Mouse (Mus musculus): ENCODE data around the gene Hcn1.

The Hcn1 gene

GRCm38 (mm10) chr13:117705573-117705972, 103.5 kb downstream of the Hcn1 start:
- DNase-seq (ENCODE audit: low read depth, low spot score): no peak

GRCm38 (mm10) chr13:117705997-117706396, 103.9 kb downstream of the Hcn1 start:
- DNase-seq (ENCODE audit: low read depth, low spot score): no peak

- DNase-seq (ENCODE audit: low read depth, low spot score): no peak
Measured at GRCm38 (mm10) chr13:117706496-117706895, 104.4 kb downstream of the Hcn1 start.

GRCm38 (mm10) chr13:117706986-117707738, 105.0 kb downstream of the Hcn1 start:
- no peak for DNase-seq (ENCODE audit: low read depth, low spot score)

- no peak for DNase-seq (ENCODE audit: low read depth, low spot score)
Measured at GRCm38 (mm10) chr13:117710811-117711210, 108.7 kb downstream of the Hcn1 start.

- no peak for DNase-seq (ENCODE audit: low read depth, low spot score)
Measured at GRCm38 (mm10) chr13:117722090-117722489, 120.0 kb downstream of the Hcn1 start.

- no peak for DNase-seq (ENCODE audit: low read depth, low spot score)
Measured at GRCm38 (mm10) chr13:117724083-117724482, 122.0 kb downstream of the Hcn1 start.

GRCm38 (mm10) chr13:117728393-117728792, 126.3 kb downstream of the Hcn1 start:
- DNase-seq (ENCODE audit: low read depth, low spot score): no peak

GRCm38 (mm10) chr13:117732738-117733137, 130.6 kb downstream of the Hcn1 start:
- DNase-seq (ENCODE audit: low read depth, low spot score): peak; percentile 6

- DNase-seq (ENCODE audit: low read depth, low spot score): no peak
Measured at GRCm38 (mm10) chr13:117744451-117744850, 142.3 kb downstream of the Hcn1 start.

GRCm38 (mm10) chr13:117745173-117745572, 143.1 kb downstream of the Hcn1 start:
- DNase-seq (ENCODE audit: low read depth, low spot score): no peak

GRCm38 (mm10) chr13:117765487-117765886, 163.4 kb downstream of the Hcn1 start:
- no peak for DNase-seq (ENCODE audit: low read depth, low spot score)

- DNase-seq (ENCODE audit: low read depth, low spot score): no peak
Measured at GRCm38 (mm10) chr13:117785376-117785775, 183.3 kb downstream of the Hcn1 start.

- DNase-seq (ENCODE audit: low read depth, low spot score): no peak
Measured at GRCm38 (mm10) chr13:117792861-117793260, 190.7 kb downstream of the Hcn1 start.

- no peak for DNase-seq (ENCODE audit: low read depth, low spot score)
Measured at GRCm38 (mm10) chr13:117801061-117801460, 198.9 kb downstream of the Hcn1 start.

GRCm38 (mm10) chr13:117827628-117828027, 225.5 kb downstream of the Hcn1 start:
- no peak for DNase-seq (ENCODE audit: low read depth, low spot score)

GRCm38 (mm10) chr13:117836658-117837057, 234.5 kb downstream of the Hcn1 start:
- DNase-seq (ENCODE audit: low read depth, low spot score): no peak

- DNase-seq (ENCODE audit: low read depth, low spot score): no peak
Measured at GRCm38 (mm10) chr13:117838264-117838663, 236.1 kb downstream of the Hcn1 start.

GRCm38 (mm10) chr13:117842366-117842765, 240.2 kb downstream of the Hcn1 start:
- DNase-seq (ENCODE audit: low read depth, low spot score): no peak

- DNase-seq (ENCODE audit: low read depth, low spot score): no peak
Measured at GRCm38 (mm10) chr13:117847290-117847689, 245.2 kb downstream of the Hcn1 start.

- DNase-seq (ENCODE audit: low read depth, low spot score): no peak
Measured at GRCm38 (mm10) chr13:117848757-117849156, 246.6 kb downstream of the Hcn1 start.

GRCm38 (mm10) chr13:117851954-117852710, 250.0 kb downstream of the Hcn1 start:
- DNase-seq (ENCODE audit: low read depth, low spot score): no peak

GRCm38 (mm10) chr13:117852711-117853051, 250.6 kb downstream of the Hcn1 start:
- DNase-seq (ENCODE audit: low read depth, low spot score): no peak
